Mouse (Mus musculus): ENCODE measurements around the gene Dok5. TPM values are rescaled to one million over a fixed set of nuclear protein-coding genes. Genes with fewer than 3 reads are reported as not detected.

Gene Dok5
- polyA plus RNA-seq, 2 experiments from 2014 or later: not detected

- ATAC-seq: no peak
Measured at GRCm38 (mm10) chr2:170738891-170739290, 7.3 kb downstream of the Dok5 start.

- no peak for ATAC-seq
Measured at GRCm38 (mm10) chr2:170739713-170740365, 8.2 kb downstream of the Dok5 start.

GRCm38 (mm10) chr2:170743521-170743920 is 11.9 kb downstream of the Dok5 start:
- no peak for ATAC-seq

GRCm38 (mm10) chr2:170748901-170749300 is 17.3 kb downstream of the Dok5 start:
- no peak for ATAC-seq

- no peak for ATAC-seq
Measured at GRCm38 (mm10) chr2:170752191-170752850, 20.7 kb downstream of the Dok5 start.

- no peak for ATAC-seq
Measured at GRCm38 (mm10) chr2:170755817-170756216, 24.2 kb downstream of the Dok5 start.

GRCm38 (mm10) chr2:170756667-170757066 is 25.1 kb downstream of the Dok5 start:
- no peak for ATAC-seq

- ATAC-seq: no peak
Measured at GRCm38 (mm10) chr2:170757228-170757875, 25.7 kb downstream of the Dok5 start.

GRCm38 (mm10) chr2:170758201-170758600 is 26.6 kb downstream of the Dok5 start:
- no peak for ATAC-seq

- no peak for ATAC-seq
Measured at GRCm38 (mm10) chr2:170764704-170765103, 33.1 kb downstream of the Dok5 start.

GRCm38 (mm10) chr2:170767243-170767642 is 35.6 kb downstream of the Dok5 start:
- no peak for ATAC-seq

- no peak for ATAC-seq
Measured at GRCm38 (mm10) chr2:170768699-170769098, 37.1 kb downstream of the Dok5 start.

GRCm38 (mm10) chr2:170771555-170771954 is 39.9 kb downstream of the Dok5 start:
- no peak for ATAC-seq

GRCm38 (mm10) chr2:170772126-170772884 is 40.7 kb downstream of the Dok5 start:
- no peak for ATAC-seq

- no peak for ATAC-seq
Measured at GRCm38 (mm10) chr2:170772885-170773270, 41.3 kb downstream of the Dok5 start.

- ATAC-seq: no peak
Measured at GRCm38 (mm10) chr2:170775577-170775976, 44.0 kb downstream of the Dok5 start.

- ATAC-seq: no peak
Measured at GRCm38 (mm10) chr2:170776107-170776506, 44.5 kb downstream of the Dok5 start.

GRCm38 (mm10) chr2:170777572-170777971 is 46.0 kb downstream of the Dok5 start:
- ATAC-seq: no peak

- ATAC-seq: no peak
Measured at GRCm38 (mm10) chr2:170780010-170780750, 48.6 kb downstream of the Dok5 start.

GRCm38 (mm10) chr2:170788101-170788500 is 56.5 kb downstream of the Dok5 start:
- ATAC-seq: no peak

- ATAC-seq: no peak
Measured at GRCm38 (mm10) chr2:170791332-170792017, 59.9 kb downstream of the Dok5 start.

GRCm38 (mm10) chr2:170795242-170795641 is 63.6 kb downstream of the Dok5 start:
- no peak for ATAC-seq
